22 mouse cellular contexts compared by ENCODE assay signal in genomic region chr1:105263283-105264033, GRCm38 (mm10).
A peak's percentile ranks its signal among the peaks of the same experiment; 100 is the strongest.
DNase-seq lines count a peak whose midpoint lies in the region; ATAC-seq lines count a peak whose summit lies in the region.
"Had no signal": no experiment of that assay in that cellular context is flagged by ENCODE, and none has a peak within 500 bp of the region (broad histone marks: within the 10 kb centered on the region; RNA-seq: fewer than 3 reads in every experiment).

No protein-coding gene starts in this region.

- H3K4me3 ChIP-seq in forebrain, embryonic 13.5 days, result no peak overlapping the region
- H3K4me3 ChIP-seq in forebrain, embryonic 14.5 days (ENCODE audit: low read depth, low read length), result no peak overlapping the region
- H3K4me3 ChIP-seq in hindbrain, embryonic 13.5 days, result no peak overlapping the region
- H3K4me3 ChIP-seq in hindbrain, embryonic 11.5 days (ENCODE audit: low read depth, low read length), result no peak overlapping the region
- H3K4me3 ChIP-seq in embryonic facial prominence, embryonic 14.5 days (ENCODE audit: low read depth, low read length), result no peak overlapping the region
- no peak overlapping the region for H3K4me3 ChIP-seq in midbrain, embryonic 16.5 days (ENCODE audit: low read depth, low read length)
- H3K4me3 ChIP-seq in kidney, embryonic 16.5 days (ENCODE audit: low read length), result no peak overlapping the region
- H3K4me3 ChIP-seq: heart, embryonic 10.5 days; lung, embryonic 15.5 days had no signal

- no peak overlapping the region for H3K4me2 ChIP-seq in forebrain, embryonic 13.5 days
- H3K4me2 ChIP-seq in forebrain, embryonic 14.5 days (ENCODE audit: low read length), result no peak overlapping the region
- no peak overlapping the region for H3K4me2 ChIP-seq in hindbrain, embryonic 13.5 days
- no peak overlapping the region for H3K4me2 ChIP-seq in hindbrain, embryonic 11.5 days (replicated peaks; ENCODE audit: low read depth, low read length)
- no peak overlapping the region for H3K4me2 ChIP-seq in embryonic facial prominence, embryonic 14.5 days (ENCODE audit: low read depth, low read length)
- H3K4me2 ChIP-seq in midbrain, embryonic 16.5 days (ENCODE audit: low read length), result no peak overlapping the region
- no peak overlapping the region for H3K4me2 ChIP-seq in kidney, embryonic 16.5 days (replicated peaks; ENCODE audit: low read depth, low read length)
- H3K4me2 ChIP-seq: lung, embryonic 15.5 days had no signal

- ATAC-seq in forebrain, embryonic 13.5 days, result peak; percentile 30; the same call in 1 of the 2 replicates
- ATAC-seq in forebrain, embryonic 14.5 days, result no peak
- ATAC-seq in hindbrain, embryonic 13.5 days (ENCODE audit: low FRiP score), result peak; percentile 54; the same call in 1 of the 2 replicates
- no peak for ATAC-seq in hindbrain, embryonic 11.5 days (ENCODE audit: low FRiP score)
- peak; percentile 53; the same call in 1 of the 2 replicates for ATAC-seq in embryonic facial prominence, embryonic 14.5 days (ENCODE audit: low read depth)
- ATAC-seq in midbrain, embryonic 16.5 days, result peak; percentile 74; the same call in 1 of the 2 replicates
- ATAC-seq in kidney, embryonic 16.5 days (ENCODE audit: low FRiP score, low TSS enrichment), result no peak
- ATAC-seq: activated CD4-positive, CD25-positive, alpha-beta regulatory T cell, adult 4 months had no signal

- no peaks in the 10 kb centered on the region for H3K4me1 ChIP-seq in forebrain, embryonic 13.5 days
- H3K4me1 ChIP-seq in forebrain, embryonic 14.5 days (ENCODE audit: control insufficient read depth, insufficient read depth, low read length), result no peaks in the 10 kb centered on the region
- no peaks in the 10 kb centered on the region for H3K4me1 ChIP-seq in hindbrain, embryonic 13.5 days (replicated peaks)
- H3K4me1 ChIP-seq in hindbrain, embryonic 11.5 days (replicated peaks; ENCODE audit: control insufficient read depth, insufficient read depth, low read length), result no peaks in the 10 kb centered on the region
- H3K4me1 ChIP-seq in embryonic facial prominence, embryonic 14.5 days (ENCODE audit: control insufficient read depth, insufficient read depth, low read length), result no peaks in the 10 kb centered on the region
- no peaks in the 10 kb centered on the region for H3K4me1 ChIP-seq in midbrain, embryonic 16.5 days (ENCODE audit: control insufficient read depth, insufficient read depth, low read length)
- H3K4me1 ChIP-seq in kidney, embryonic 16.5 days (ENCODE audit: insufficient read depth, low read length), result no peaks in the 10 kb centered on the region
- H3K4me1 ChIP-seq: heart, embryonic 10.5 days; lung, embryonic 15.5 days had no signal

- WGBS in forebrain, embryonic 13.5 days, result 82% methylated on average over 3 of the region's 3 CpGs
- WGBS in forebrain, embryonic 14.5 days, result 80% methylated on average over 3 of the region's 3 CpGs
- WGBS in hindbrain, embryonic 13.5 days, result 83% methylated on average over 3 of the region's 3 CpGs
- 82% methylated on average over 3 of the region's 3 CpGs for WGBS in hindbrain, embryonic 11.5 days
- WGBS in embryonic facial prominence, embryonic 14.5 days, result 57% methylated on average over 3 of the region's 3 CpGs
- WGBS in midbrain, embryonic 16.5 days, result 69% methylated on average over 3 of the region's 3 CpGs
- WGBS in kidney, embryonic 16.5 days, result 61% methylated on average over 3 of the region's 3 CpGs

- H3K36me3 ChIP-seq in forebrain, embryonic 13.5 days (ENCODE audit: poor library complexity, severe bottlenecking), result no peaks in the 10 kb centered on the region
- no peaks in the 10 kb centered on the region for H3K36me3 ChIP-seq in forebrain, embryonic 14.5 days (ENCODE audit: control insufficient read depth, insufficient read depth, low read length)
- no peaks in the 10 kb centered on the region for H3K36me3 ChIP-seq in hindbrain, embryonic 13.5 days
- no peaks in the 10 kb centered on the region for H3K36me3 ChIP-seq in hindbrain, embryonic 11.5 days (ENCODE audit: control insufficient read depth, insufficient read depth, low read length)
- H3K36me3 ChIP-seq in embryonic facial prominence, embryonic 14.5 days (ENCODE audit: control insufficient read depth, insufficient read depth, low read length), result no peaks in the 10 kb centered on the region
- no peaks in the 10 kb centered on the region for H3K36me3 ChIP-seq in midbrain, embryonic 16.5 days (ENCODE audit: control insufficient read depth, insufficient read depth, low read length)
- H3K36me3 ChIP-seq in kidney, embryonic 16.5 days (ENCODE audit: insufficient read depth, low read length), result no peaks in the 10 kb centered on the region
- H3K36me3 ChIP-seq: G1E; heart, embryonic 10.5 days; lung, embryonic 15.5 days had no signal

- H3K9ac ChIP-seq in forebrain, embryonic 13.5 days, result no peak overlapping the region
- H3K9ac ChIP-seq in forebrain, embryonic 14.5 days (ENCODE audit: low read length), result no peak overlapping the region
- H3K9ac ChIP-seq in hindbrain, embryonic 13.5 days, result no peak overlapping the region
- H3K9ac ChIP-seq in hindbrain, embryonic 11.5 days (ENCODE audit: low read depth, low read length), result no peak overlapping the region
- no peak overlapping the region for H3K9ac ChIP-seq in embryonic facial prominence, embryonic 14.5 days (ENCODE audit: low read depth, low read length)
- H3K9ac ChIP-seq in midbrain, embryonic 16.5 days (ENCODE audit: low read depth, low read length), result no peak overlapping the region
- no peak overlapping the region for H3K9ac ChIP-seq in kidney, embryonic 16.5 days (replicated peaks; ENCODE audit: low read length)
- H3K9ac ChIP-seq: liver, embryonic 14.5 days; lung, embryonic 15.5 days had no signal

- no peak overlapping the region for H3K27ac ChIP-seq in forebrain, embryonic 13.5 days
- H3K27ac ChIP-seq in forebrain, embryonic 14.5 days (ENCODE audit: low read depth, low read length), result no peak overlapping the region
- H3K27ac ChIP-seq in hindbrain, embryonic 13.5 days, result no peak overlapping the region
- no peak overlapping the region for H3K27ac ChIP-seq in hindbrain, embryonic 11.5 days (ENCODE audit: low read depth, low read length)
- H3K27ac ChIP-seq in embryonic facial prominence, embryonic 14.5 days (replicated peaks; ENCODE audit: low read depth, low read length), result no peak overlapping the region
- no peak overlapping the region for H3K27ac ChIP-seq in midbrain, embryonic 16.5 days (ENCODE audit: low read length)
- no peak overlapping the region for H3K27ac ChIP-seq in kidney, embryonic 16.5 days (ENCODE audit: low read length)
- H3K27ac ChIP-seq: heart, embryonic 10.5 days; liver, embryonic 14.5 days; lung, embryonic 15.5 days had no signal

- H3K27me3 ChIP-seq in forebrain, embryonic 13.5 days, result no peaks in the 10 kb centered on the region
- no peaks in the 10 kb centered on the region for H3K27me3 ChIP-seq in forebrain, embryonic 14.5 days (replicated peaks; ENCODE audit: control insufficient read depth, insufficient read depth, low read length)
- H3K27me3 ChIP-seq in hindbrain, embryonic 13.5 days, result no peaks in the 10 kb centered on the region
- H3K27me3 ChIP-seq in hindbrain, embryonic 11.5 days (ENCODE audit: control insufficient read depth, insufficient read depth, low read length), result no peaks in the 10 kb centered on the region
- no peaks in the 10 kb centered on the region for H3K27me3 ChIP-seq in embryonic facial prominence, embryonic 14.5 days (replicated peaks; ENCODE audit: control insufficient read depth, insufficient read depth, low read length)
- no peaks in the 10 kb centered on the region for H3K27me3 ChIP-seq in midbrain, embryonic 16.5 days (ENCODE audit: control insufficient read depth, insufficient read depth, low read depth, low read length)
- H3K27me3 ChIP-seq in kidney, embryonic 16.5 days (ENCODE audit: insufficient read depth, low read length), result no peaks in the 10 kb centered on the region
- H3K27me3 ChIP-seq: lung, embryonic 15.5 days had no signal

- no peaks in the 10 kb centered on the region for H3K9me3 ChIP-seq in forebrain, embryonic 13.5 days (replicated peaks)
- H3K9me3 ChIP-seq in forebrain, embryonic 14.5 days (replicated peaks; ENCODE audit: control insufficient read depth, low read length), result no peaks in the 10 kb centered on the region
- no peaks in the 10 kb centered on the region for H3K9me3 ChIP-seq in hindbrain, embryonic 13.5 days
- H3K9me3 ChIP-seq in hindbrain, embryonic 11.5 days (ENCODE audit: control insufficient read depth, low read length), result no peaks in the 10 kb centered on the region
- no peaks in the 10 kb centered on the region for H3K9me3 ChIP-seq in embryonic facial prominence, embryonic 14.5 days (ENCODE audit: control insufficient read depth, low read length)
- no peaks in the 10 kb centered on the region for H3K9me3 ChIP-seq in midbrain, embryonic 16.5 days (replicated peaks; ENCODE audit: control insufficient read depth, low read length, poor library complexity, severe bottlenecking)
- no peaks in the 10 kb centered on the region for H3K9me3 ChIP-seq in kidney, embryonic 16.5 days (ENCODE audit: low read length)
- H3K9me3 ChIP-seq: heart, embryonic 10.5 days; lung, embryonic 15.5 days had no signal

- no peak for DNase-seq in forebrain, embryonic 14.5 days (ENCODE audit: low spot score)
- DNase-seq in hindbrain, embryonic 11.5 days (ENCODE audit: low spot score), result no peak
- DNase-seq in embryonic facial prominence, embryonic 14.5 days (ENCODE audit: low spot score), result no peak
- DNase-seq: adrenal gland, postnatal 25 days; cerebellum, adult 11-12 months; gastrocnemius, postnatal 36 days; kidney, adult 9 months; kidney, postnatal 36 days; left cerebral cortex, postnatal 4 days; lung, postnatal 4 days; right cerebral cortex, postnatal 14 days; spleen, adult 18-20 months; thymus, postnatal 36 days had no signal

Comparison
In these comparisons a context has a peak if more than half of its experiments do, and no peak if none do; other contexts are left out.
1. ATAC-seq: peak in forebrain, embryonic 13.5 days (single experiment), hindbrain, embryonic 13.5 days (single experiment), embryonic facial prominence, embryonic 14.5 days (single experiment) and midbrain, embryonic 16.5 days (single experiment); none in forebrain, embryonic 14.5 days (single experiment), hindbrain, embryonic 11.5 days (single experiment) and kidney, embryonic 16.5 days (single experiment).